ENCODE assay signal across 18 mouse cellular contexts in the genomic region with DNA sequence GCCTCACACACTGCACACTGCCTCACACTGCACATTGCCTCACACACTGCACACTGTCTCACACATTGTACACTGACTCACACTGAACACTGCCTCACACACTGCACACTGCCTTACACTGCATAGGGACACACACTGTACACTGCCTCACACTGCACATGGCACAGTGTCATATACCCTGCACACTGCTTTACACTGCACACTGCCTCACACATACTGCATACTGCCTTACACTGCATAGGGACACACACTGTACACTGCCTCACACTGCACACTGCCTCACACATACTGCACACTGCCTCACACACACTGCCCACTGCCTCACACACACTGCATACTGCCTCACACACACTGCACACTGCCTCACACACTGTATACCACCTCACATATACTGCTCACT.
DNase-seq lines count a peak whose midpoint lies in the region; ATAC-seq and TF ChIP-seq lines count a peak whose summit lies in the region.
"Had no signal": no experiment of that assay in that cellular context is flagged by ENCODE, and none has a peak within 500 bp of the region (broad histone marks: within the 10 kb centered on the region; RNA-seq: fewer than 3 reads in every experiment).

No protein-coding gene starts in this region.

- TF ChIP-seq CTCF in stomach, postnatal 0 days (IDR thresholded peaks at IDR 0.05; ENCODE audit: low read depth), result no peak

- H3K4me1 ChIP-seq in embryonic facial prominence, embryonic 11.5 days (ENCODE audit: control insufficient read depth, insufficient read depth, low read length), result no peaks in the 10 kb centered on the region
- peaks cover 5% of the 10 kb centered on the region for H3K4me1 ChIP-seq in embryonic facial prominence, embryonic 10.5 days
- no peaks in the 10 kb centered on the region for H3K4me1 ChIP-seq in liver, embryonic 11.5 days (replicated peaks; ENCODE audit: control insufficient read depth, insufficient read depth, low read length)
- H3K4me1 ChIP-seq in stomach, embryonic 14.5 days (ENCODE audit: control insufficient read depth, insufficient read depth, low read length), result no peaks in the 10 kb centered on the region
- no peaks in the 10 kb centered on the region for H3K4me1 ChIP-seq in stomach, postnatal 0 days (replicated peaks; ENCODE audit: control insufficient read depth, insufficient read depth)
- H3K4me1 ChIP-seq: liver, embryonic 13.5 days had no signal

- no peaks in the 10 kb centered on the region for H3K36me3 ChIP-seq in embryonic facial prominence, embryonic 11.5 days (replicated peaks; ENCODE audit: control insufficient read depth, insufficient read depth, low read depth, low read length)
- no peaks in the 10 kb centered on the region for H3K36me3 ChIP-seq in embryonic facial prominence, embryonic 10.5 days (replicated peaks)
- H3K36me3 ChIP-seq in liver, embryonic 11.5 days (ENCODE audit: control insufficient read depth, insufficient read depth, low read length), result no peaks in the 10 kb centered on the region
- no peaks in the 10 kb centered on the region for H3K36me3 ChIP-seq in stomach, embryonic 14.5 days (ENCODE audit: control insufficient read depth, insufficient read depth, low read length)
- no peaks in the 10 kb centered on the region for H3K36me3 ChIP-seq in stomach, postnatal 0 days (ENCODE audit: control insufficient read depth, insufficient read depth, low read length)
- H3K36me3 ChIP-seq: liver, embryonic 13.5 days had no signal

- ATAC-seq in embryonic facial prominence, embryonic 11.5 days (replicated peaks; ENCODE audit: insufficient number of reproducible peaks, low FRiP score, low TSS enrichment, low read depth), result peak; percentile 48
- ATAC-seq in liver, embryonic 11.5 days (replicated peaks; ENCODE audit: low FRiP score), result peak; percentile 23; the same call in 1 of the 2 replicates
- ATAC-seq in stomach, embryonic 14.5 days (ENCODE audit: insufficient number of reproducible peaks, insufficient read depth, low FRiP score, low read depth), result peak; percentile 42; the same call in 1 of the 2 replicates
- ATAC-seq in stomach, postnatal 0 days (ENCODE audit: low FRiP score, low TSS enrichment), result no peak
- ATAC-seq: activated CD4-positive, CD25-positive, alpha-beta regulatory T cell, adult 4 months; inflammation-experienced regulatory T-cells, adult 6 months had no signal

- DNase-seq in embryonic facial prominence, embryonic 11.5 days (ENCODE audit: low spot score), result no peak
- DNase-seq in embryonic facial prominence, embryonic 10.5 days (ENCODE audit: low spot score), result no peak
- no peak for DNase-seq in liver, embryonic 11.5 days (ENCODE audit: low spot score)
- DNase-seq in liver, result no peak
- DNase-seq in stomach, postnatal 0 days (ENCODE audit: low spot score), result no peak
- DNase-seq in retina, postnatal 1 day, result no peak
- no peak for DNase-seq in layer of hippocampus, adult 18-20 months (ENCODE audit: low spot score in 2 of 2)
- DNase-seq: adrenal gland, postnatal 25 days; cerebellum, adult 8-10 months; gastrocnemius, postnatal 14 days; kidney, postnatal 10 days; liver, embryonic 13.5 days had no signal

- H3K9me3 ChIP-seq in embryonic facial prominence, embryonic 11.5 days (replicated peaks; ENCODE audit: control insufficient read depth, low read length), result no peaks in the 10 kb centered on the region
- H3K9me3 ChIP-seq in embryonic facial prominence, embryonic 10.5 days, result no peaks in the 10 kb centered on the region
- no peaks in the 10 kb centered on the region for H3K9me3 ChIP-seq in liver, embryonic 11.5 days (ENCODE audit: control insufficient read depth, low read length)
- H3K9me3 ChIP-seq in stomach, embryonic 14.5 days (ENCODE audit: control insufficient read depth, low read depth, low read length), result no peaks in the 10 kb centered on the region
- no peaks in the 10 kb centered on the region for H3K9me3 ChIP-seq in stomach, postnatal 0 days (ENCODE audit: control insufficient read depth, low read length)
- H3K9me3 ChIP-seq: liver, embryonic 13.5 days had no signal

- H3K4me3 ChIP-seq in embryonic facial prominence, embryonic 11.5 days (ENCODE audit: low read depth, low read length), result no peak overlapping the region
- H3K4me3 ChIP-seq in embryonic facial prominence, embryonic 10.5 days, result no peak overlapping the region
- no peak overlapping the region for H3K4me3 ChIP-seq in liver, embryonic 11.5 days (ENCODE audit: low read depth, low read length)
- H3K4me3 ChIP-seq in stomach, embryonic 14.5 days (ENCODE audit: low read depth, low read length), result no peak overlapping the region
- no peak overlapping the region for H3K4me3 ChIP-seq in stomach, postnatal 0 days (ENCODE audit: low read depth, low read length)
- H3K4me3 ChIP-seq: erythroblast, embryonic 14.5 days; liver, embryonic 13.5 days had no signal

- no peak for TF ChIP-seq EP300 in stomach, postnatal 0 days (optimal IDR thresholded peaks at IDR 0.05)

- no peak overlapping the region for H3K9ac ChIP-seq in embryonic facial prominence, embryonic 11.5 days (replicated peaks; ENCODE audit: low read length)
- H3K9ac ChIP-seq in liver, embryonic 11.5 days (ENCODE audit: low read depth, low read length), result no peak overlapping the region
- no peak overlapping the region for H3K9ac ChIP-seq in stomach, embryonic 14.5 days (replicated peaks; ENCODE audit: low read depth, low read length)
- H3K9ac ChIP-seq in stomach, postnatal 0 days (ENCODE audit: low read length), result no peak overlapping the region
- H3K9ac ChIP-seq: liver, embryonic 13.5 days had no signal

- no peak overlapping the region for H3K4me2 ChIP-seq in embryonic facial prominence, embryonic 11.5 days (ENCODE audit: low read depth, low read length)
- no peak overlapping the region for H3K4me2 ChIP-seq in liver, embryonic 11.5 days
- H3K4me2 ChIP-seq in stomach, embryonic 14.5 days (replicated peaks; ENCODE audit: low read depth, low read length), result no peak overlapping the region
- no peak overlapping the region for H3K4me2 ChIP-seq in stomach, postnatal 0 days (replicated peaks; ENCODE audit: low read depth)
- H3K4me2 ChIP-seq: liver, embryonic 13.5 days had no signal

- no peak overlapping the region for H3K27ac ChIP-seq in embryonic facial prominence, embryonic 11.5 days (replicated peaks; ENCODE audit: low read depth, low read length)
- H3K27ac ChIP-seq in embryonic facial prominence, embryonic 10.5 days (replicated peaks), result no peak overlapping the region
- H3K27ac ChIP-seq in liver, embryonic 11.5 days (ENCODE audit: low read depth, low read length), result no peak overlapping the region
- no peak overlapping the region for H3K27ac ChIP-seq in stomach, embryonic 14.5 days (ENCODE audit: low read length)
- H3K27ac ChIP-seq in stomach, postnatal 0 days (replicated peaks), result no peak overlapping the region
- H3K27ac ChIP-seq: liver, embryonic 13.5 days; macrophage had no signal

- H3K27me3 ChIP-seq in embryonic facial prominence, embryonic 11.5 days (ENCODE audit: control insufficient read depth, insufficient read depth, low read length), result no peaks in the 10 kb centered on the region
- H3K27me3 ChIP-seq in embryonic facial prominence, embryonic 10.5 days (replicated peaks; ENCODE audit: low read depth, poor library complexity, severe bottlenecking), result no peaks in the 10 kb centered on the region
- no peaks in the 10 kb centered on the region for H3K27me3 ChIP-seq in liver, embryonic 11.5 days (replicated peaks; ENCODE audit: control insufficient read depth, insufficient read depth, low read length)
- H3K27me3 ChIP-seq in stomach, embryonic 14.5 days (ENCODE audit: control insufficient read depth, insufficient read depth, low read length), result no peaks in the 10 kb centered on the region
- H3K27me3 ChIP-seq in stomach, postnatal 0 days (ENCODE audit: control insufficient read depth, insufficient read depth, low read length), result no peaks in the 10 kb centered on the region
- H3K27me3 ChIP-seq: CH12.LX; liver, embryonic 13.5 days had no signal
